Mouse (Mus musculus) heart, postnatal 0 days (tissue): ENCODE data around the gene Zfp459.

Experiments used
- CTCF ChIP-seq: IDR thresholded peaks from 2 replicates; pipeline ENCODE4 v1.5.1; 2016; ENCODE audit warnings: antibody characterized with exemption, control low read depth, low read depth
- EP300 ChIP-seq: IDR thresholded peaks from 2 replicates; pipeline ENCODE4 v1.6.1; 2016; ENCODE audit warnings: antibody characterized with exemption, low read depth

- TF ChIP-seq CTCF (no peak), EP300 (no peak)
These were observed 6.9 kb upstream of the Zfp459 start for GRCm38 (mm10) chr13:67428116-67428515.
